Mouse (Mus musculus) cerebellum, postnatal 4 days (tissue): ENCODE data around the gene Trit1.
"Not testable (repeated sequence)": the region's sequence is repeated elsewhere in the genome, so short reads cannot be mapped to it uniquely, and the experiment has no call there.

ENCODE experiments used
- DNase-seq, 2 experiments: peaks; one replicate each; pipeline ENCODE4 v3.0.0; 2022; ENCODE audit warnings: low spot score in 2 of 2, mixed read lengths in 1 of 2

Trit1 gene

GRCm38 (mm10) chr4:122996618-122997381 is 19.6 kb upstream of the Trit1 start:
- DNase-seq, result peak; percentile 32 to 60

DNA sequence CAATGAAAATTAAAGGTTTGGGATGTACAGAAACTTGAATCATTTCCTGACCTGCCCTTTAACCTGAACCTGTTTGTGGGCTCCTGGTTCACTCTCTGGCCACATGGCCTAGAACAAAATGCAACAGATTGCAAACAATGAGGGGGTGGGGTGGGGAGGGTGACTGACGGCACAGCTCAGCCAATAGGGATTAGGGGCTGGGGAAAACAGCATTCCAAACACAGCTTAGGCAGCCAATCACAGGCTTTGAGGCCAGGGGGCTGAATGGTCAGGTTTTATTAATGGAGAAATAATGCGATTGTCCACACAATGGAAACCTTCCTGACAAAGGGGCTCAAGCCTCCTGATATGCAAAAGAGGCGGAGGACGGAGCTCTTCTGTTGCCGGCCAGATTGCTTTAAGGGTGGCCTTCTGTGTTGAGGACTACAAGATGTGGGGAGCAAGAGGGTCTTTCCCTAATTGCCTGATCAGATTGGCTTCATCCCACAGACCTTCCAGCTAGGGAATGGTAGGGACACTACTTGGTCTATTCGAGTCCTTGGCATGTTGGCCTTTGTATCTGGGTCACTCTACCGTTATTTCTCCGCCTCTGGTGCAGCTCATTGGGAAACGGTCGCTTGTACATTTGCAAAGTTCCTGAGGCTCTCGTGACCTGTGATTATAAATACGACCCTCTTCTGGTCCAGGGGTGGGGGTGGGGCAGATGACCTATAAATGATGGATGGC is 17.7 kb upstream of the Trit1 start:
- DNase-seq, result peak; percentile 41 to 72

- DNase-seq, result no peak
Observed at GRCm38 (mm10) chr4:122999263-122999691, 17.1 kb upstream of the Trit1 start.

- DNase-seq, result no peak
Observed at GRCm38 (mm10) chr4:123000130-123000529, 16.3 kb upstream of the Trit1 start.

- DNase-seq, result no peak
Observed at GRCm38 (mm10) chr4:123000617-123001342, 15.6 kb upstream of the Trit1 start.

GRCm38 (mm10) chr4:123005054-123005966 is 11.1 kb upstream of the Trit1 start:
- no peak for DNase-seq

DNA sequence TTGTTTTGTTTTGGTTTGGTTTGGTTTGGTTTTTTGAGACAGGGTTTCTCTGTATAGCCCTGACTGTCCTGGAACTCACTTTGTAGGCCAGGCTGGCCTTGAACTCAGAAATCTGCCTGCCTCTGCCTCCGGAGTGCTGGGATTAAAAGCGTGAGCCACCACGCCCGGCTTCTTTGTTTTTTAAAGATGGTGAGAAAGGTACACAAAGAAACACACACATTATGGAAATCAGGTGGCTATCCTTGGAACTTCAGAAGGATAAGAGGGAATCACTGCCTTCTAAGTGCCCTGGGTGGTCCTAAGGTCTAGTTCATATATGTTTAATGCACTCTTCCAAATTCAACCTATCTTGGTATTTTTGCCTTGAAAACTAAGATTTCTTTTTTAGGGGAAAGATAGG is 3.9 kb upstream of the Trit1 start:
- not testable (repeated sequence) for DNase-seq

DNA sequence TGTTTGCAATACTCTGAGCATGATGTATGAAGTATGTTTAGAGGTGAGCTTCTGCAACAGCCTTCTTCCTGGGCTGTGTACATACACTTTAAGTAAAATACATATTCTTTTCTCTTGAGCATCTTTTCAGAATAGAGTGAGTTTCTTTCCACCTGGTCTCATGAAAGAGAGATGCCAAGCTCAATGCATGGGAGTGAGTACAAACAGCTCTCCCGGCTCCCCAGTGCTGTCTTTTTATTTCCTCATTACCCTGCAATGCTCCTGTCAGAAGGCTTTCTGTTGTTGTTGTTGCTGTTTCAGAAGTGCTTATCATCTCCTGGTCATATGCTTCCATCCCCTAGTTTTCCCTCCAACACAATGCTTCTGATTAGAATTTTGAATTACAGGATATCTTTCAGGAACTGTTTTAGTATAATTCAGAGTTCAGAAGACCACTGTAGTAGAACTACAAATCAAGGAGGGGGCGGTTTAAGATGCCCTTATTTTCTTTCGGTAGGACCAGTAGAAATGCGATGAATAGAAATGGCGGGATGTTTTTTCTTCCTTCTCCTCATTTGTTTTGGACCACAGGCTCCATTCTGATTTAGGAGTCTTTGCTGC is 3.0 kb upstream of the Trit1 start:
- no peak for DNase-seq

- DNase-seq, result peak in 1 of 2 experiments; percentile 28
Observed at GRCm38 (mm10) chr4:123013949-123014406, 2.4 kb upstream of the Trit1 start.

DNA sequence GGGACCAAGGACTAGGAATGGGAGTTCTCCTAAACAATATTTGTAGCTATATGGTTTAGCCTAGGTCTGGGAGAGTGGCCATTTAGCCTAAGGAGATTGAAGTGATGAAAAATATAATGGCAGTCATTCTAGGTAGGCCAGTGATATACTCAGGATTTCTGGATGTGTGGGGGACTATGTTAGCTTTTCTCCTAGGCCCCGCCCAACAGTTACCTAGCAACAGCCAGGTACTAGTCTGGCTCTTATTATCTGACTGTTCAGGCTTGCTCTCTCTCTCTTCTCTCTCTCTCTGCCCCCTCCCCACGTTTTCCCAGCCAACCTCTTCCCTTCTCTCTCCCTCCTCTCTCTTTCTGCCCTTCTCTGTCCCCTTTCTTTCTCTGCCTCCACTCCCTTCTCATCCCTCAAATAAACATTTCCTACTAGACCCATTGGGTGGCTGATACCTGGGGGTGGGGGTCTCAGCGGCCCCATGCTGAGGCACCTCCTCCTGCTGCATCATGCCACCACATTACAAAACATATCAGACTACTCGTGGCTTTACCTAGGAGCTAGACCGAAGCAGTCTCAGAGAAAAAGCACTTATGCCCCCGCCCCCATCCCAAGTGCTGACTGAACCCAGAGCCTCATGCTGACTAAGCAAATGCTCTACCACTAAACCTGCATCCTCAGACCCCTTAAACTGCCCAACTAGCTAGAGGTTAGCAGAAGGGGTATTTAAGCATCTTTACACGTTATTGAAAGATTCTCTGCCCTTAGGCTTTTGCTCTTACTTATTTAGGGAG is 1.7 kb upstream of the Trit1 start:
- no peak for DNase-seq

DNA sequence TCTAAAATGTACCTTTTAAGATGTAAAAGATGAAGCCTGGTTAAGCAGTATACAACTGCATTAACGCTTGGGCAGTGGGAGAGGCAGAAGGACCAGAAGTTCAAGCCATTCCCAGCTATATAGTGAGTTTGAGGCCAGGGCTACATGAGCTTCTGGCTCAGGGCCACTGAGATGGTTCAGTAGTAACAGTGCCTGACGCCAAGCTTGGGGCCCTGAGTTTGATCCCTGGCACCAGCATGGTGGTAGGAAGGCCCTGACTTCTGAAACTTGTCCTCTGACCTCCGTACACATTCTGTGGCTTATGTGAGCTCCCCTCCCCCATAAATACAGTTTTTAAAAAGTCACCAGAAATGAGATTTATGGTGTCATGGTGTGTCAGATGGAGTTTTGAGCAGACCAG is 5.2 kb downstream of the Trit1 start:
- no peak for DNase-seq

DNA sequence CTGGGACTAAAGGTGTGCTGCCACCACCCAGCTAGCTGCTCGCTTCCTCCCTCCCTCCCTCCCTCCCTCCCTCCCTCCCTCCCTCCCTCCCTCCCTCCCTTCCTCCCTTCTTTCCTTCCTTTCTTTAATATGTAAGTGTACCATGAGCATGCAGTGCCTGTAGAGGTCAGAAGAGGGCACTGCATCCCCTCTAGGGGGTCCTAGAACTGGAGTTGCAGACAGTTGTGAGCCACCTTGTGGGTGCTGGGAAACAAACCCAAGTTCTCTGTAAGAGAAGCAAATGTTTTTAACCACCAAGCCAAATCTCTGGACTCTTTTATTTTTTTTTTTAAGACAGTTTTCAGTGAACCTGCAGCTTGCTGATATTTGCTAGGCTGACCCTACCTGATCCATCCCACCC is 6.5 kb downstream of the Trit1 start:
- no peak for DNase-seq

GRCm38 (mm10) chr4:123025418-123025817 is 9.0 kb downstream of the Trit1 start:
- no peak for DNase-seq

DNA sequence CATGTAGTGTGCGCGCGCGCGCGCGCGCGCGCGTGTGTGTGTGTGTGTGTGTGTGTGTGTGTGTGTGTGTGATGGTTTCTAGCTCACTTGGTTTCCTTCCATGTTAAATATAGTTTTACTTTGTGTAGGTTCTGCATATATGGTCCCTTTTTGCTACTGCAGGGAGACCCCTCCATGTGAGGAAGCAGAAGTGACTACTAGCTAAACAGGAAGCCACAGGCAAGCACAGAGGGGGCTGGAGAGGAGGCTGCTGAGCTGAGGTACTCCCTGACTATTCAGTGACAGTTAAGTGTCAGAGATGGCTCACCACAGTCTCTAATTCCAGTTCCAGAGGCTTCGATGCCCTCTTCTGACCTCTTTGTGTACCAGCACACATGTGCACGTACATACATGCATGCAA is 9.8 kb downstream of the Trit1 start:
- no peak for DNase-seq

DNA sequence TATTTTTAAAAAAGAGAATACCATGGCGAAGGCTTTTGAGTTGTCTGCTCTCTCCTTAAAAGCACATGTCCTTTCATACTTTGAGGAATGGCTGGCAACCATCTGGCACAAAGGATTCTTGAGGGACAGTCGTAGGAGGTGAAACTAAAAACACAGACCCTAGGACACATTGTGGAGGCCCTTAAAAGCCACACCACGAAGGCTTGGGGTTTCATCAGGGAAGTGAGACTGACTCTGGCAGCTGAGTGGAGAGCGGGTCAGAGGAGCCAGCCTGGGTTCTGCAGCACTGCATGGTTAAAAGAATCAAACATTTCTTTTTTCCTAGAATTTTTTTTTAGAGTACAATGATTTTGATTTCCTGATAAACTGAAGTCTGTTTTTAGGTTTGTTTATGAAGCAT is 10.2 kb downstream of the Trit1 start:
- DNase-seq, result no peak

DNA sequence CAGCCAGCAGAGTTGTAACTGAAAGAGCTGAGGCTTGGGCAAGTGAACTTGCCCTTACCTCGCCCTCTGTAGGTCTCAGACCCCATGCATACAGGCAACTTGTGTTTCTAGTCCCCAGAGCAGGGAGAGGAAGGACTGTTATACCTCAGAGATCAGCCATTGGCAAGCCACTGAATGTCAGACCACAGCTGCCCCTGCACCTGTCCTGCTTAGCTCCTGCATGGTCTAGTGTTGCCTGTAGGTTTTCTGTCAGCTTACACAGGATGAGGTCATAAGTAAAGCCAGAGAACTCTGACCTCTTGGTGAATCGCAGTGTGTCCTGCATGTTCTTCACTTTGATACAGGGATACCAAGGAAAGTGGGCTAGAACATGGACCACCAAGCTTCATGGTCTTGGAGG is 18.4 kb downstream of the Trit1 start:
- DNase-seq, result no peak

DNA sequence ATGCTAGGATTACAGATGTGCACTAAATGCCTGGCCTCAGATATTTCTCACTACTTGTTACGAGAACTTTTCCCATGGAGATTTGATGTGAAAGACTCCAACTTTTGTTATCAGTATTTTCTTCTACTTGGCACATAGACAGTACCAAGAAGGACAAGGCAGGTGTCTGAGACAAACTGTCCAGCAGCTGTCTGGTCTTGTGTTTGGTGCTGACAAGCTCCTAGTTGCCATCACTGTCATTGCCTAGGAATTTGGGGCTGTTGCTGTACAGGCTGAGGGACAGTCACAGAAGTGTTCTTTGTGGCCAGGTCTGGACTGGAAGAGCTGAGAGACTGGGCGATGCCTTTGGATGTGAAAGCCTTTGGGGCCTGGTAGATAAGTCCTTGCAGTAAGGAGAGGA is 19.2 kb downstream of the Trit1 start:
- no peak for DNase-seq

- DNase-seq, result no peak
Observed at GRCm38 (mm10) chr4:123036710-123037109, 20.3 kb downstream of the Trit1 start.

DNA sequence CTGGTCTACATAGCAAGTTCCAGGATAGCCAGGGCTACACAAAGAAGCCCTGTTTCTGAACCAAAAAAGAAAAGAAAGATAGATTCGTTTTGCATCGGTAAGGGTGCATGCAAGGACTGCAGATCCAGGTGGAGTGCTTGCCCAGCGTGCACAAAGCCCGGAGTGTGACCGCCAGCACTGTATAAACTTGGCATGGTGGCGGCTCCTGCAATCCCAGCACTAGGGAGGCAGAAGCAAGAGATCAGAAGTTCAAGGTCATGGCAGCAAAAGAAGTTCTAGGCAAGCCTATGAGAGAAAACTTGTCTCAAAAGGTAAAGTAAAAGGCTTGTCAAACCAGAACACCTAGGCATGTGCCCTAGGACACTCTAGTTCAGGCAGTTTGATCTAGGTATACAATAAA is 24.7 kb downstream of the Trit1 start:
- DNase-seq, result no peak

- no peak for DNase-seq
Observed at GRCm38 (mm10) chr4:123043858-123044257, 27.5 kb downstream of the Trit1 start.
